Mouse (Mus musculus) lung, postnatal 14 days (tissue): Measurements from ENCODE around the gene Sox5.

Experiments
- DNase-seq: peaks from one replicate; pipeline ENCODE4 v3.0.0; 2021

Sox5 gene

GRCm38 (mm10) chr6:144560211-144560610, 221.6 kb downstream of the Sox5 start:
- no peak for DNase-seq

GRCm38 (mm10) chr6:144553476-144553875, 228.3 kb downstream of the Sox5 start:
- DNase-seq: no peak

- DNase-seq: no peak
Observed at GRCm38 (mm10) chr6:144548991-144549390, 232.8 kb downstream of the Sox5 start.

GRCm38 (mm10) chr6:144547141-144547540, 234.6 kb downstream of the Sox5 start:
- DNase-seq: no peak

- no peak for DNase-seq
Observed at GRCm38 (mm10) chr6:144545549-144545948, 236.2 kb downstream of the Sox5 start.

GRCm38 (mm10) chr6:144541316-144541715, 240.5 kb downstream of the Sox5 start:
- DNase-seq: no peak

- DNase-seq: no peak
Observed at GRCm38 (mm10) chr6:144539439-144540192, 242.2 kb downstream of the Sox5 start.

GRCm38 (mm10) chr6:144523479-144523878, 258.3 kb downstream of the Sox5 start:
- no peak for DNase-seq

- DNase-seq: no peak
Observed at GRCm38 (mm10) chr6:144518811-144519210, 263.0 kb downstream of the Sox5 start.

- DNase-seq: no peak
Observed at GRCm38 (mm10) chr6:144515905-144516304, 265.9 kb downstream of the Sox5 start.

GRCm38 (mm10) chr6:144513761-144514160, 268.0 kb downstream of the Sox5 start:
- peak; percentile 31 for DNase-seq

GRCm38 (mm10) chr6:144511925-144512324, 269.9 kb downstream of the Sox5 start:
- no peak for DNase-seq

GRCm38 (mm10) chr6:144510147-144510546, 271.6 kb downstream of the Sox5 start:
- no peak for DNase-seq

- no peak for DNase-seq
Observed at GRCm38 (mm10) chr6:144504197-144504551, 277.6 kb downstream of the Sox5 start.

GRCm38 (mm10) chr6:144503399-144504196, 278.2 kb downstream of the Sox5 start:
- DNase-seq: no peak

- DNase-seq: no peak
Observed at GRCm38 (mm10) chr6:144501439-144501838, 280.3 kb downstream of the Sox5 start.

- no peak for DNase-seq
Observed at GRCm38 (mm10) chr6:144498177-144498576, 283.6 kb downstream of the Sox5 start.

GRCm38 (mm10) chr6:144491761-144492415, 289.9 kb downstream of the Sox5 start:
- peak; percentile 4 for DNase-seq

GRCm38 (mm10) chr6:144490896-144491295, 290.9 kb downstream of the Sox5 start:
- DNase-seq: no peak

- DNase-seq: no peak
Observed at GRCm38 (mm10) chr6:144485578-144485977, 296.2 kb downstream of the Sox5 start.

GRCm38 (mm10) chr6:144483166-144483565, 298.6 kb downstream of the Sox5 start:
- no peak for DNase-seq

- DNase-seq: no peak
Observed at GRCm38 (mm10) chr6:144480648-144481528, 300.9 kb downstream of the Sox5 start.

- DNase-seq: no peak
Observed at GRCm38 (mm10) chr6:144479861-144480260, 301.9 kb downstream of the Sox5 start.
